Mouse (Mus musculus): ENCODE results near the gene Arl1. TPM values are rescaled to one million over a fixed set of nuclear protein-coding genes. Genes with fewer than 3 reads are reported as not detected.

Gene Arl1
- polyA plus RNA-seq (2014; fragmentation: Nextera tagmentation; extraction: Ambion mirVana), result 141 and 153 TPM in 2 replicates

GRCm38 (mm10) chr10:88730571-88731495 lies at the start of gene Arl1:
TSS of gene Arl1 (plus strand) at chr10:88730858.
- peak; percentile 91 for ATAC-seq (ENCODE audit: insufficient number of reproducible peaks, insufficient read depth, low FRiP score, low read depth)
- Histone ChIP-seq H3K4me1 (ENCODE audit: control insufficient read depth in 2 of 2, insufficient read depth in 2 of 2, low read length in 2 of 2) (peaks cover 6 to 11% of the 10 kb centered on the region in 2 experiments), H3K4me3 (ENCODE audit: control insufficient read depth in 1 of 2, insufficient read depth in 1 of 2, low read depth in 1 of 2, low read length in 2 of 2) (peak within 1 kb of the TSS; percentile 92 to 99), H3K9me3 (ENCODE audit: control insufficient read depth, low read length) (no peaks in the 10 kb centered on the region), H3K9ac (ENCODE audit: low read length) (peak within 1 kb of the TSS; percentile 98), H3K27ac (replicated peaks in 1 of 2; ENCODE audit: control insufficient read depth in 1 of 2, insufficient read depth in 1 of 2, low read depth in 2 of 2, low read length in 2 of 2) (peak within 1 kb of the TSS; percentile 82 to 84), H3K4me2 (ENCODE audit: low read length) (peak within 1 kb of the TSS; percentile 95), H3K27me3 (ENCODE audit: control insufficient read depth, insufficient read depth, low read length) (no peaks in the 10 kb centered on the region), H3K36me3 (ENCODE audit: control insufficient read depth, insufficient read depth, low read length) (peaks cover 2% of the 10 kb centered on the region; the same call in 1 of the 2 replicates)
- under 1% methylated on average over 65 of the region's 65 CpGs for WGBS

DNA sequence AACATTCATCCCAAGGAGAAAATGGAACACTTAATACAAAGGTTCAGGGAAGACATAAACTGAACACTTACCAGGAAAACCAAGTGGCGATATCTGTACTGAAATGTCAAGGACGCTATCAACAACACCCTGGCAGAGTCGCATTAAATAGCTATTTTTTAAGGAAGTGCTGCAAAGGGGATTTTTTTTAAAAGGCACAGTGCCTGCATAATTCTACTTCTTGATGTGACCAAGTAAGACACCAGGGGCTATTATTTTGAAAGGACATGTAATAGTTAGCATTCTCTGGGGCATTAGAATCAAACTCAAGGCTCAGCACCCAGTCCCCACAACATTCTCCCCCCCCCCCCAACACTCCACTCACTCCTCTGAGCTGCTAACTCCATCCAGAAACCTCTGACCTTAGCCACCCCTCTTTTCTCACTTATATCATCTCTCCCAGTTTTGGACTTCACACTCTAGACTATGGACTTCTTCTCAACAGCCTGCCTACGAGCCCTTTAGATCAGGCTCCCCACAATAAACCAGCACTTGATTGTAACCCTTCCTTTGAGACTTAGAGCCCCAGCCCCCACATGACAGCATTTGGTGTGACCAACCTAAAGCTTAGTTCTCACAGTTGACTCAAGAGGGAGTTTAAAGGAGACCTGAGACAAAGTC lies 47.6 kb upstream of the Arl1 start:
- Histone ChIP-seq H3K4me2 (ENCODE audit: low read length) (no peak overlapping the region), H3K4me1 (ENCODE audit: control insufficient read depth in 2 of 2, insufficient read depth in 2 of 2, low read length in 2 of 2) (no peaks in the 10 kb centered on the region), H3K36me3 (ENCODE audit: control insufficient read depth, insufficient read depth, low read length) (no peaks in the 10 kb centered on the region), H3K27me3 (ENCODE audit: control insufficient read depth, insufficient read depth, low read length) (no peaks in the 10 kb centered on the region), H3K4me3 (ENCODE audit: control insufficient read depth in 1 of 2, insufficient read depth in 1 of 2, low read depth in 1 of 2, low read length in 2 of 2) (no peak overlapping the region), H3K27ac (replicated peaks in 1 of 2; ENCODE audit: control insufficient read depth in 1 of 2, insufficient read depth in 1 of 2, low read depth in 2 of 2, low read length in 2 of 2) (no peak overlapping the region), H3K9me3 (ENCODE audit: control insufficient read depth, low read length) (no peaks in the 10 kb centered on the region), H3K9ac (ENCODE audit: low read length) (no peak overlapping the region)
- ATAC-seq (ENCODE audit: insufficient number of reproducible peaks, insufficient read depth, low FRiP score, low read depth), result no peak
- 69% methylated on average over 4 of the region's 4 CpGs for WGBS

DNA sequence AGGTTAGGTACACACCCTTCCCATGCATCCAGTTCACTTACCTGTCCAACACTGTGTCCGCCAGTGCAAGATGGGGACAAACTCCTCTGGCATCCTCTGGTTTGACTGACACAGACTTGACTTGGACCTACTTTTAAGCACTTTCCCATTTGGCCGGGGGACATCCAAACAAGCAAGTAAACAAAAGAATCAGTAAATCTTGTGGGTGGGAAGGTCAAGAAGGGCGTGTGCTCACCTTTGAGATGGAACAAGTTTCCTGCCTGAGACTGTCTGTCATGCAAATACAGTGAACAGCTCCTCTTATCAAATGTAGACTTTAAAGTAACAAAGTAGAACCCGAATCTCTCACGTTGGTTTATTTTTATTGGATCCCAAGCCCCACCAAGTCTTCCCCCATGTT lies 45.7 kb upstream of the Arl1 start, which contains the start of gene Spic:
Gene Spic (minus strand): TSS at position 91 of the 400 bp plus-strand sequence.
- Histone ChIP-seq H3K36me3 (ENCODE audit: control insufficient read depth, insufficient read depth, low read length) (no peaks in the 10 kb centered on the region), H3K27me3 (ENCODE audit: control insufficient read depth, insufficient read depth, low read length) (no peaks in the 10 kb centered on the region), H3K4me1 (ENCODE audit: control insufficient read depth in 2 of 2, insufficient read depth in 2 of 2, low read length in 2 of 2) (no peaks in the 10 kb centered on the region), H3K27ac (replicated peaks in 1 of 2; ENCODE audit: control insufficient read depth in 1 of 2, insufficient read depth in 1 of 2, low read depth in 2 of 2, low read length in 2 of 2) (no peak within 1 kb of the TSS), H3K4me2 (ENCODE audit: low read length) (no peak within 1 kb of the TSS), H3K4me3 (ENCODE audit: control insufficient read depth in 1 of 2, insufficient read depth in 1 of 2, low read depth in 1 of 2, low read length in 2 of 2) (no peak within 1 kb of the TSS), H3K9ac (ENCODE audit: low read length) (no peak within 1 kb of the TSS), H3K9me3 (ENCODE audit: control insufficient read depth, low read length) (no peaks in the 10 kb centered on the region)
- no peak for ATAC-seq (ENCODE audit: insufficient number of reproducible peaks, insufficient read depth, low FRiP score, low read depth)
- 62% methylated on average over 5 of the region's 5 CpGs for WGBS

- ATAC-seq (ENCODE audit: insufficient number of reproducible peaks, insufficient read depth, low FRiP score, low read depth), result no peak
- 65% methylated on average over 6 of the region's 6 CpGs for WGBS
- no peaks in the 10 kb centered on the region for H3K4me1 ChIP-seq (ENCODE audit: control insufficient read depth in 2 of 2, insufficient read depth in 2 of 2, low read length in 2 of 2)
Observed at GRCm38 (mm10) chr10:88700938-88701337, 29.7 kb upstream of the Arl1 start.

DNA sequence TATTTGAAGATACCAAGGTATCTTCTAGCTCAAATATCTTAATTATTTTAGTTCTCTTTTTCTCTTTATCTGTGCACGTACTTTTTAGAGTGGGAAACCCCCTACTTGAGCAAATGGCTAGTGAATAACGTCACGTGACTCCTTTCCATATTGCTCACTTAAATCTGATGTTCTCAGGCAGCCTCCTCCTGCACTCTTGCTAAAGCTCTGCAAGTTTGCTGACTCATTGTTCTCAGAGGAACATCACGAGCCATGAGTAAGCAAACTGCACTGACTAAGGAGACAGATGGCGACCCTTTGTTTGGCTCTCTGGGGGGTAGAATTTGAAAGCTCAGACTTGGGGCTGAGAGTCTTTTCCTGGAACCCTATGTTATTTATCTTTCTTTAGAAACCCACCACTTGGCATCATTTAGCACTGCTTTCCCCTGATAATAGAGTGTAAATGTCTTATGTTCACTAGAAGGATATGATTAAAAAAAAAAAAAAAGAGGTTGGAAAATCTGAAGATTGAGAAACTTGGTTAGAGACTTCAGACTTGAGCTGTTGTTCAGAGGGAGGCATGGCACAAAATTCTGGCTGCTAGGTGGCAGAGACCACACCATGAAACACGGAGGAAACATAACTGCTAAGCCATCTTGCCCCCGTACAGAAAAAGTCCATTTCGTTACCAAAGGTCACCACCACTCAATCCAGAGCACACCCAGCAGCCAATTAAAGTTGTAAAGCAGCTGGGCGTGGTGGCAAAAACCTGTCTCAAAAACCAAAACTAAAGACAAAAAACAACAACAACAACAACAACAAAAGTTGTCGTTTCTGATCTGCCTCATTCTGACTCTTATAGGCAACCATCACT lies 21.8 kb upstream of the Arl1 start:
- no peak overlapping the region for H3K4me3 ChIP-seq (ENCODE audit: control insufficient read depth in 1 of 2, insufficient read depth in 1 of 2, low read depth in 1 of 2, low read length in 2 of 2)
- ATAC-seq (ENCODE audit: insufficient number of reproducible peaks, insufficient read depth, low FRiP score, low read depth), result no peak
- H3K27me3 ChIP-seq (ENCODE audit: control insufficient read depth, insufficient read depth, low read length), result no peaks in the 10 kb centered on the region
- H3K9ac ChIP-seq (ENCODE audit: low read length), result no peak overlapping the region
- H3K4me2 ChIP-seq (ENCODE audit: low read length), result no peak overlapping the region
- no peak overlapping the region for H3K27ac ChIP-seq (replicated peaks in 1 of 2; ENCODE audit: control insufficient read depth in 1 of 2, insufficient read depth in 1 of 2, low read depth in 2 of 2, low read length in 2 of 2)
- no peaks in the 10 kb centered on the region for H3K9me3 ChIP-seq (ENCODE audit: control insufficient read depth, low read length)
- no peaks in the 10 kb centered on the region for H3K4me1 ChIP-seq (ENCODE audit: control insufficient read depth in 2 of 2, insufficient read depth in 2 of 2, low read length in 2 of 2)
- 54% methylated on average over 10 of the region's 10 CpGs for WGBS
- H3K36me3 ChIP-seq (ENCODE audit: control insufficient read depth, insufficient read depth, low read length), result no peaks in the 10 kb centered on the region

More at GRCm38 (mm10) chr10:88700938-88701337, 29.7 kb upstream of the Arl1 start:
- no peaks in the 10 kb centered on the region for H3K9me3 ChIP-seq (ENCODE audit: control insufficient read depth, low read length)
- H3K36me3 ChIP-seq (ENCODE audit: control insufficient read depth, insufficient read depth, low read length), result no peaks in the 10 kb centered on the region
- H3K4me3 ChIP-seq (ENCODE audit: control insufficient read depth in 1 of 2, insufficient read depth in 1 of 2, low read depth in 1 of 2, low read length in 2 of 2), result no peak overlapping the region
- no peaks in the 10 kb centered on the region for H3K27me3 ChIP-seq (ENCODE audit: control insufficient read depth, insufficient read depth, low read length)
- no peak overlapping the region for H3K4me2 ChIP-seq (ENCODE audit: low read length)
- no peak overlapping the region for H3K27ac ChIP-seq (replicated peaks in 1 of 2; ENCODE audit: control insufficient read depth in 1 of 2, insufficient read depth in 1 of 2, low read depth in 2 of 2, low read length in 2 of 2)
- H3K9ac ChIP-seq (ENCODE audit: low read length), result no peak overlapping the region

GRCm38 (mm10) chr10:88712359-88712758 lies 18.3 kb upstream of the Arl1 start:
- Histone ChIP-seq H3K27ac (replicated peaks in 1 of 2; ENCODE audit: control insufficient read depth in 1 of 2, insufficient read depth in 1 of 2, low read depth in 2 of 2, low read length in 2 of 2) (no peak overlapping the region), H3K36me3 (ENCODE audit: control insufficient read depth, insufficient read depth, low read length) (no peaks in the 10 kb centered on the region), H3K9ac (ENCODE audit: low read length) (no peak overlapping the region), H3K9me3 (ENCODE audit: control insufficient read depth, low read length) (no peaks in the 10 kb centered on the region), H3K4me3 (ENCODE audit: control insufficient read depth in 1 of 2, insufficient read depth in 1 of 2, low read depth in 1 of 2, low read length in 2 of 2) (no peak overlapping the region), H3K4me1 (ENCODE audit: control insufficient read depth in 2 of 2, insufficient read depth in 2 of 2, low read length in 2 of 2) (no peaks in the 10 kb centered on the region), H3K4me2 (ENCODE audit: low read length) (no peak overlapping the region), H3K27me3 (ENCODE audit: control insufficient read depth, insufficient read depth, low read length) (no peaks in the 10 kb centered on the region)
- WGBS, result 77% methylated on average over 6 of the region's 6 CpGs
- no peak for ATAC-seq (ENCODE audit: insufficient number of reproducible peaks, insufficient read depth, low FRiP score, low read depth)

DNA sequence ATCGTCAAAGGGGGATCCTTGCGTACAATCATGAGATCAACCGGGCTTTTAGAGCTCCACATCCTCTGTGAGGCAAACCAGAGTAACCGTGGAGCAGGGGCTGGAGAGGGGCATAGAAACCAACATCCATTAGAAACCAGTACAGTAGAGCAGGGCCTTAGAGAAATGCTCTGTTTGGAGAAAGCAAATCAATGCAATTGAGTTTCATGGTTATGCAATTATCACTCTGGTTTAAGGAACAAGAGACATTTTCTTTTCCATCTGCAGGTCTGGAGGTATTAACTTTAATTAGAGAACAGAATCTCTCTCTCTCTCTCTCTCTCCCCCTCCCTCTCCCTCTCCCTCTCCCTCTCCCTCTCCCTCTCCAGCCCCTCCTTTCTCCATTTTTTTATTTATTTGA lies 15.9 kb upstream of the Arl1 start:
- Histone ChIP-seq H3K36me3 (ENCODE audit: control insufficient read depth, insufficient read depth, low read length) (no peaks in the 10 kb centered on the region), H3K27me3 (ENCODE audit: control insufficient read depth, insufficient read depth, low read length) (no peaks in the 10 kb centered on the region), H3K9ac (ENCODE audit: low read length) (no peak overlapping the region), H3K27ac (replicated peaks in 1 of 2; ENCODE audit: control insufficient read depth in 1 of 2, insufficient read depth in 1 of 2, low read depth in 2 of 2, low read length in 2 of 2) (no peak overlapping the region), H3K4me1 (ENCODE audit: control insufficient read depth in 2 of 2, insufficient read depth in 2 of 2, low read length in 2 of 2) (no peaks in the 10 kb centered on the region), H3K9me3 (ENCODE audit: control insufficient read depth, low read length) (no peaks in the 10 kb centered on the region), H3K4me3 (ENCODE audit: control insufficient read depth in 1 of 2, insufficient read depth in 1 of 2, low read depth in 1 of 2, low read length in 2 of 2) (no peak overlapping the region), H3K4me2 (ENCODE audit: low read length) (no peak overlapping the region)
- ATAC-seq (ENCODE audit: insufficient number of reproducible peaks, insufficient read depth, low FRiP score, low read depth), result no peak
- WGBS, result 69% methylated on average over 4 of the region's 4 CpGs
